Mouse (Mus musculus) CH12.LX (cell line): ENCODE measurements at regions not wholly inside any gene's neighbourhood (a gene's known extent, or its start where the extent isn't known, plus 50 kb on each side); places are given as distances from the start of the nearest gene placed in this dataset.

Experiments used
- DNase-seq: peaks from one replicate; pipeline ENCODE4 v3.0.0-alpha.2; 2013; ENCODE audit errors: extremely low read depth
- H3K27ac ChIP-seq: 2 replicates; pipeline ENCODE4 v1.5.1; 2012; ENCODE audit warnings: low read depth, mild to moderate bottlenecking, control low read depth, moderate library complexity; ENCODE audit not compliant: insufficient read depth
- H3K27me3 ChIP-seq: replicated peaks from 2 replicates; pipeline ENCODE3; 2012; ENCODE audit warnings: inconsistent platforms
- H3K36me3 ChIP-seq, 2 experiments: replicated peaks in 1 of 2; 2 replicates each; pipeline versions ENCODE3 to v1.6.1; 2012; ENCODE audit warnings: inconsistent platforms in 1 of 2, low read length in 1 of 2, mild to moderate bottlenecking in 1 of 2, mixed read lengths in 1 of 2, moderate library complexity in 1 of 2; ENCODE audit not compliant: control insufficient read depth in 1 of 2, insufficient read depth in 1 of 2
- H3K4me1 ChIP-seq, 2 experiments: 2 replicates each; pipeline ENCODE4 v1.6.1; 2012; ENCODE audit warnings: inconsistent platforms in 1 of 2, moderate library complexity in 1 of 2; ENCODE audit not compliant: insufficient read depth in 2 of 2, control insufficient read depth in 1 of 2
- H3K4me2 ChIP-seq: 2 replicates; pipeline ENCODE4 v1.6.1; 2012; ENCODE audit warnings: low read depth, mild to moderate bottlenecking, control low read depth; ENCODE audit not compliant: poor library complexity, insufficient read depth, severe bottlenecking
- H3K4me3 ChIP-seq, 3 experiments: fragments of 150-350 bp in 1 of 3; sonication (generic) in 1 of 3; replicated peaks in 1 of 3; 2 replicates each; pipeline versions ENCODE3 to v1.5.1; 2011 to 2012; ENCODE audit warnings: low read depth in 2 of 3, low read length in 2 of 3, mild to moderate bottlenecking in 2 of 3, moderate library complexity in 2 of 3, control low read depth in 1 of 3, improper control_type of control experiment in 1 of 3, inconsistent platforms in 1 of 3, mixed read lengths in 1 of 3; ENCODE audit not compliant: poor library complexity in 1 of 3
- H3K79me2 ChIP-seq: replicated peaks from 2 replicates; pipeline ENCODE4 v1.6.1; 2012; ENCODE audit warnings: mild to moderate bottlenecking, moderate library complexity; ENCODE audit not compliant: control insufficient read depth, poor library complexity, insufficient read depth, severe bottlenecking; ENCODE audit errors: extremely low read depth
- H3K9ac ChIP-seq: 2 replicates; pipeline ENCODE4 v1.6.1; 2012; ENCODE audit warnings: low read depth, mild to moderate bottlenecking, control low read depth, moderate library complexity; ENCODE audit not compliant: insufficient read depth
- H3K9me3 ChIP-seq: replicated peaks from 2 replicates; pipeline ENCODE3; 2012; ENCODE audit warnings: low read length, inconsistent platforms, mixed read lengths
- CHD1 ChIP-seq: IDR thresholded peaks from 2 replicates; pipeline ENCODE4 v1.6.1; 2012; ENCODE audit warnings: low read depth, low read length, improper control_type of control experiment, inconsistent platforms
- CTCF ChIP-seq, 2 experiments: IDR thresholded peaks in 1 of 2; conservative IDR thresholded peaks in 1 of 2; 2 replicates each; pipeline ENCODE4 v1.5.1; 2011 to 2012; ENCODE audit warnings: low read depth in 2 of 2, low read length in 2 of 2, improper control_type of control experiment in 1 of 2, inconsistent platforms in 1 of 2, mild to moderate bottlenecking in 1 of 2, moderate library complexity in 1 of 2
- ELF1 ChIP-seq: IDR thresholded peaks from 2 replicates; pipeline ENCODE4 v1.6.1; 2014; ENCODE audit warnings: low read depth, mild to moderate bottlenecking, inconsistent platforms, low read length, improper control_type of control experiment
- ETS1 ChIP-seq: conservative IDR thresholded peaks from 2 replicates; pipeline ENCODE4 v1.6.1; 2012; ENCODE audit warnings: low read depth, mild to moderate bottlenecking, inconsistent platforms, low read length, improper control_type of control experiment, moderate library complexity
- JUND ChIP-seq: conservative IDR thresholded peaks from 2 replicates; pipeline ENCODE4 v1.6.1; 2011; ENCODE audit warnings: low read depth, low read length, improper control_type of control experiment
- KAT2A ChIP-seq: IDR thresholded peaks from 2 replicates; pipeline ENCODE4 v1.6.1; 2012; ENCODE audit warnings: low read length, improper control_type of control experiment, inconsistent platforms; ENCODE audit not compliant: insufficient replicate concordance
- MAZ ChIP-seq: IDR thresholded peaks from 2 replicates; pipeline ENCODE4 v1.6.1; 2012; ENCODE audit warnings: low read depth, mild to moderate bottlenecking, inconsistent platforms, low read length, improper control_type of control experiment, moderate library complexity
- MXI1 ChIP-seq: IDR thresholded peaks from 2 replicates; pipeline ENCODE4 v1.6.1; 2011; ENCODE audit warnings: mild to moderate bottlenecking, low read depth, low read length, improper control_type of control experiment
- MYC ChIP-seq: IDR thresholded peaks from 2 replicates; pipeline ENCODE4 v1.6.1; 2011; ENCODE audit warnings: low read depth, mild to moderate bottlenecking, improper control_type of control experiment, low read length
- NELFE ChIP-seq: IDR thresholded peaks from 2 replicates; pipeline ENCODE4 v1.6.1; 2011; ENCODE audit warnings: low read depth, low read length, improper control_type of control experiment
- NRF1 ChIP-seq: IDR thresholded peaks from 2 replicates; pipeline ENCODE4 v1.6.1; 2014; ENCODE audit warnings: low read depth, mild to moderate bottlenecking, inconsistent platforms, low read length, improper control_type of control experiment, moderate library complexity
- RAD21 ChIP-seq: IDR thresholded peaks from 2 replicates; pipeline ENCODE4 v1.6.1; 2011; ENCODE audit warnings: low read depth, mild to moderate bottlenecking, low read length, improper control_type of control experiment, moderate library complexity
- RCOR1 ChIP-seq: conservative IDR thresholded peaks from 2 replicates; pipeline ENCODE4 v1.6.1; 2012; ENCODE audit warnings: low read depth, mild to moderate bottlenecking, inconsistent platforms, low read length, improper control_type of control experiment
- SIN3A ChIP-seq: IDR thresholded peaks from 2 replicates; pipeline ENCODE4 v1.6.1; 2012; ENCODE audit warnings: low read length, improper control_type of control experiment, inconsistent platforms
- SMC3 ChIP-seq: IDR thresholded peaks from 2 replicates; pipeline ENCODE4 v1.6.1; 2011; ENCODE audit warnings: low read depth, low read length, improper control_type of control experiment
- TBP ChIP-seq: conservative IDR thresholded peaks from 2 replicates; pipeline ENCODE4 v1.6.1; 2011; ENCODE audit warnings: low read depth, low read length, improper control_type of control experiment
- UBTF ChIP-seq: IDR thresholded peaks from 2 replicates; pipeline ENCODE4 v1.6.1; 2012; ENCODE audit warnings: low read depth, mild to moderate bottlenecking, inconsistent platforms, low read length, improper control_type of control experiment, moderate library complexity
- USF2 ChIP-seq: conservative IDR thresholded peaks from 2 replicates; pipeline ENCODE4 v1.6.1; 2011; ENCODE audit warnings: low read depth, low read length, improper control_type of control experiment
- ZC3H11A ChIP-seq: IDR thresholded peaks from 2 replicates; pipeline ENCODE4 v1.6.1; 2012; ENCODE audit warnings: low read depth, mild to moderate bottlenecking, inconsistent platforms, low read length, improper control_type of control experiment
- ZNF384 ChIP-seq: IDR thresholded peaks from 2 replicates; pipeline ENCODE4 v1.6.1; 2012; ENCODE audit warnings: low read depth, low read length, improper control_type of control experiment, inconsistent platforms
- dilution Hi-C: fragments of 300-500 bp; cut with MboI; formaldehyde crosslinking; loops from 2 replicates; pipeline ENCODE4 v1.14.3; 2020; ENCODE audit warnings: low sequenced_read_pairs; ENCODE audit not compliant: extremely low pct_unique_long_range_greater_than_20kb, extremely low pct_ligation_motif_present
- in situ Hi-C: fragments of 300-500 bp; cut with MboI; formaldehyde crosslinking; loops from 3 replicates; pipeline ENCODE4 v1.14.3; 2019; ENCODE audit warnings: low sequenced_read_pairs, low pct_ligation_motif_present, low pct_unique_long_range_greater_than_20kb, mixed read lengths

DNA sequence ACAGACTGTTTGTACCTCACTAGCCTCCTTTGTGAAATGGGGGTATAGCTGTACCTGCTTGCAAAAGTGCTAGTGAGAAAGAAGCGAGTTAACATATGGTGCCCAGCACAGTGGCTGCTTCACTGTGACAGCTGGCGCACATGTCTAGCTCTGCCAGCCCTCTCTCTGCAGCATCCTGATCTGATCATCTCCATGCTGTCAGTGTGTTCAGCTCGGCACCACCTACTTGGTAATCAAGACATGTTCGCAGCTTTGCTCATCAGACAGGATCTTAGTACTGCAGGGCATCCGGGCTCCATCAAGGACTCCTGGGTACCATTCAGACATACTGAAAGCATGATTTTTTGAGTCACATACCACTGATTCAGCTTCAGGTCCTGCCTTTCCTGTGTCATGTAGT, 100.9 kb upstream of the Gpr139 start:
- no peaks in the 10 kb centered on the region for H3K36me3 ChIP-seq
- DNase-seq: no peak
- H3K79me2 ChIP-seq: no peaks in the 10 kb centered on the region
- H3K9ac ChIP-seq: no peak overlapping the region
- in situ Hi-C loops (no loop called here), dilution Hi-C loops (no loop called here)
- H3K9me3 ChIP-seq: no peaks in the 10 kb centered on the region
- H3K27ac ChIP-seq: no peak overlapping the region
- H3K27me3 ChIP-seq: peaks cover 78% of the 10 kb centered on the region
- H3K4me1 ChIP-seq: peaks cover 0 to 3% of the 10 kb centered on the region in 2 experiments; a peak in 1 of 4 replicates
- no peak overlapping the region for H3K4me2 ChIP-seq
- no peak overlapping the region for H3K4me3 ChIP-seq
- TF ChIP-seq JUND (no peak), ZNF384 (no peak), RCOR1 (no peak), MYC (no peak), MAZ (no peak), SMC3 (no peak), SIN3A (no peak), NELFE (no peak), CHD1 (no peak), RAD21 (no peak), NRF1 (no peak), ELF1 (no peak), TBP (no peak), USF2 (no peak), UBTF (no peak), MXI1 (no peak), KAT2A (no peak), ZC3H11A (no peak)

DNA sequence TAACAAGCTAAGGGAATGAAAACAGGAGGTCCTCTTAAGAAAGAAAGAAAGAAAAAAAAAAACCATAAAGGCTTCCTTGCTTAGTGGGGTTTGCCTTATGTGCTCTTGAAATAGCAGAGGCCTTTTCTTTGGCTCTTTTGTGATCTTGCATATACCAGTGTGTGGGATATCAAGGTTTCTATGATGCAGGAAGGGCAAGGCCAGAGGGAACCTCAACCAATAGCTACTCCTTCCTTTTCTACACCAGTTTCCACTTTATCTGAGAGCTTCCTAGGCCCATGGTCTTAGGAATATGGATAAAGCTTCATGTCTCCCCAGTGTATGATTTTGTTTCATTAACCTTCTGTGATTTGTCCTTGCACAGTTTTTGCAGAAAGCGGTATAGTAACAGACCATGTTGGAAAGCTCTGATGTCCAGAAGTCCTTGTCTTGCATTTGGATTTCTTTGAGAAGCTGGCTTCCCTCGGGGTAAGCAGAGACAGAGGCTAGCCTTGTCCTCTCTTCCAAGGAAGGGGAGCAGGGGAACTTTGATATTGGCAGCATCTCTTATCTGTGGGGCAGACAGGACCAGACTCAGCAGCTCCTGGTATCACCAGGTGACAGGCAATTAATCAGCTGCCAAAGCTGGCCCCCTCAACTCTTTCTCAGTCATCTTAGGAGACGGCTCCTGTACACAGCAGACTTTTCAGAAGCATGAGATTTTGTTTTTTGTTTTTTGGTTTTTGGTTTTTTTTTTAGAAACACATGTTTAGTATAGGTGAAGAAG, 95.7 kb upstream of the Gpr139 start:
- dilution Hi-C loops: no loop called here
- DNase-seq: no peak
- Histone ChIP-seq H3K79me2 (no peaks in the 10 kb centered on the region), H3K4me2 (no peak overlapping the region), H3K9me3 (no peaks in the 10 kb centered on the region), H3K4me3 (no peak overlapping the region), H3K27me3 (peaks cover 68% of the 10 kb centered on the region), H3K27ac (no peak overlapping the region), H3K9ac (no peak overlapping the region), H3K36me3 (no peaks in the 10 kb centered on the region), H3K4me1 (no peaks in the 10 kb centered on the region)
- in situ Hi-C loops: no loop called here
- TF ChIP-seq ETS1 (no peak), CTCF (conservative IDR thresholded peaks at IDR 0.05 in 1 of 2, IDR thresholded peaks at IDR 0.05 in 1 of 2; ENCODE audit: low read depth in 2 of 2, low read length in 2 of 2) (no peak)
